8 mouse cellular contexts compared by ENCODE assay signal in the genomic region with DNA sequence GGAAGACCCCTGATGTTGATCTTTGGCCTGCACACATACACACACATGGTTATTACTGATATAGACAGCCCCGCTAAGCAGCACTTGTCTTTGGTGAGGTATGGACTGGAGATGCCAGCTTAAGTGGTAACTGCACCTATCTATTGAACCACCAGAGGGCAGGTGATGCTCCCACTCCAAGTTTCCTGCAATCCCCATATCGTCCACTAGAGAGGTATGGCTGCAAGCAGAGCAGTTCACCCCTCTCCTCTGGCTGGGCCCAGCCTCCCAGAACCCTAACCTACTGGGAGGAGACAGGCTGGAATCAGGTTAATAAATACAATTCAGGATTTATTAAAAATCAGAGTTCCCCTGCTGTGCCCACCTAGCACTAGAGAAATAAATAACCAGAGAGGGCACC. TPM values are rescaled to one million over a fixed set of nuclear protein-coding genes. Genes with fewer than 3 reads are reported as not detected.
DNase-seq lines count a peak whose midpoint lies in the region; ATAC-seq and TF ChIP-seq lines count a peak whose summit lies in the region.

No protein-coding gene starts in this region.

- H3K36me3 ChIP-seq in CH12.LX (replicated peaks in 1 of 2; ENCODE audit: control insufficient read depth in 1 of 2, insufficient read depth in 1 of 2, low read length in 1 of 2): peaks cover 70 to 84% of the 10 kb centered on the region in 2 experiments
- peaks cover 26% of the 10 kb centered on the region for H3K36me3 ChIP-seq in forebrain, embryonic 11.5 days (ENCODE audit: control insufficient read depth, insufficient read depth, low read length)
- peaks cover 82% of the 10 kb centered on the region for H3K36me3 ChIP-seq in neural tube, embryonic 13.5 days

- intact Hi-C loops in heart, postnatal 14 days (cut with DNase I): loop anchor here (1.0 kb wide), 1 partner anchor 18 kb away; no protein-coding TSS in a partner anchor

- no peak overlapping the region for H3K27ac ChIP-seq in CH12.LX (ENCODE audit: insufficient read depth, low read depth)
- no peak overlapping the region for H3K27ac ChIP-seq in forebrain, embryonic 11.5 days (ENCODE audit: low read depth, low read length)
- H3K27ac ChIP-seq in neural tube, embryonic 13.5 days (replicated peaks): no peak overlapping the region

- 0 out of 2 replicates have a peak, but pooled peaks have one; percentile 17 for ATAC-seq in forebrain, embryonic 11.5 days (replicated peaks; ENCODE audit: low FRiP score)
- 0 out of 2 replicates have a peak, but pooled peaks have one; percentile 13 for ATAC-seq in neural tube, embryonic 13.5 days (ENCODE audit: low read depth)

- in situ Hi-C loops in CH12.LX (cut with MboI; ENCODE audit: low pct_ligation_motif_present, low pct_unique_long_range_greater_than_20kb, low sequenced_read_pairs): no loop called here

- H3K9ac ChIP-seq in CH12.LX (ENCODE audit: insufficient read depth, low read depth): no peak overlapping the region
- no peak overlapping the region for H3K9ac ChIP-seq in forebrain, embryonic 11.5 days (ENCODE audit: low read length)
- no peak overlapping the region for H3K9ac ChIP-seq in neural tube, embryonic 13.5 days

- H3K79me2 ChIP-seq in CH12.LX (replicated peaks; ENCODE audit: control insufficient read depth, extremely low read depth, insufficient read depth, poor library complexity, severe bottlenecking): peaks cover 21% of the 10 kb centered on the region

- no peak overlapping the region for H3K4me2 ChIP-seq in CH12.LX (ENCODE audit: insufficient read depth, low read depth, poor library complexity, severe bottlenecking)
- H3K4me2 ChIP-seq in forebrain, embryonic 11.5 days (ENCODE audit: low read depth, low read length, severe bottlenecking): no peak overlapping the region
- H3K4me2 ChIP-seq in neural tube, embryonic 13.5 days: no peak overlapping the region

- WGBS in forebrain, embryonic 11.5 days: 23% methylated on average over 2 of the region's 2 CpGs
- 30% methylated on average over 2 of the region's 2 CpGs for WGBS in neural tube, embryonic 13.5 days

- peaks cover 20 to 44% of the 10 kb centered on the region in 2 experiments for H3K4me1 ChIP-seq in CH12.LX (ENCODE audit: control insufficient read depth in 1 of 2, insufficient read depth in 2 of 2)
- peaks cover 13% of the 10 kb centered on the region for H3K4me1 ChIP-seq in forebrain, embryonic 11.5 days (replicated peaks; ENCODE audit: control insufficient read depth, insufficient read depth, low read length)
- peaks cover 79% of the 10 kb centered on the region for H3K4me1 ChIP-seq in neural tube, embryonic 13.5 days (replicated peaks)

- peak; percentile 100 for TF ChIP-seq CTCF in CH12.LX (conservative IDR thresholded peaks at IDR 0.05 in 1 of 2, IDR thresholded peaks at IDR 0.05 in 1 of 2; ENCODE audit: low read depth in 2 of 2, low read length in 2 of 2)
- TF ChIP-seq CTCF in brain, embryonic 14.5 days (IDR thresholded peaks at IDR 0.05; ENCODE audit: borderline replicate concordance, extremely low read depth, insufficient read depth, insufficient read length): peak; percentile 92

- TF ChIP-seq POLR2A in CH12.LX (IDR thresholded peaks at IDR 0.05; ENCODE audit: low read depth, low read length): no peak; the same call in 1 of the 2 replicates
- TF ChIP-seq POLR2A in brain, embryonic 14.5 days (IDR thresholded peaks at IDR 0.05; ENCODE audit: borderline replicate concordance, extremely low read depth, insufficient read depth, insufficient read length, poor library complexity, severe bottlenecking): no peak

- H3K4me3 ChIP-seq in CH12.LX (replicated peaks in 1 of 3; ENCODE audit: low read depth in 2 of 3, low read length in 2 of 3, poor library complexity in 1 of 3): no peak overlapping the region
- no peak overlapping the region for H3K4me3 ChIP-seq in forebrain, embryonic 11.5 days (ENCODE audit: low read depth, low read length)
- H3K4me3 ChIP-seq in neural tube, embryonic 13.5 days: no peak overlapping the region

- H3K9me3 ChIP-seq in CH12.LX (replicated peaks; ENCODE audit: low read length): no peaks in the 10 kb centered on the region
- H3K9me3 ChIP-seq in forebrain, embryonic 11.5 days (ENCODE audit: control insufficient read depth, low read length): no peaks in the 10 kb centered on the region
- H3K9me3 ChIP-seq in neural tube, embryonic 13.5 days: no peaks in the 10 kb centered on the region

- no peak for TF ChIP-seq EP300 in CH12.LX (IDR thresholded peaks at IDR 0.05; ENCODE audit: low read length)

- DNase-seq in CH12.LX (ENCODE audit: extremely low read depth): peak; percentile 94
- DNase-seq in brain, embryonic 14.5 days (ENCODE audit: low read depth): peak; percentile 93
- DNase-seq in forebrain, embryonic 11.5 days (ENCODE audit: low spot score): peak; percentile 86
- peak; percentile 68 to 85 for DNase-seq in heart, postnatal 14 days
- DNase-seq in kidney, postnatal 25 days: peak; percentile 89 to 90
- DNase-seq in lung, adult 18-20 months: peak; percentile 77 to 86
- DNase-seq in thymus, adult 18-20 months: peak; percentile 61 to 68

- TF ChIP-seq RAD21 in CH12.LX (IDR thresholded peaks at IDR 0.05; ENCODE audit: low read depth, low read length): peak; percentile 93

- H3K27me3 ChIP-seq in CH12.LX (replicated peaks): no peaks in the 10 kb centered on the region
- no peaks in the 10 kb centered on the region for H3K27me3 ChIP-seq in forebrain, embryonic 11.5 days (ENCODE audit: control insufficient read depth, insufficient read depth, low read length)
- no peaks in the 10 kb centered on the region for H3K27me3 ChIP-seq in neural tube, embryonic 13.5 days

- dilution Hi-C loops in CH12.LX (cut with MboI; ENCODE audit: extremely low pct_ligation_motif_present, extremely low pct_unique_long_range_greater_than_20kb, low sequenced_read_pairs): no loop called here

TF ChIP-seq in CH12.LX, 34 proteins besides CTCF, POLR2A, EP300 and RAD21 (continues in another document):
- TF ChIP-seq JUN (IDR thresholded peaks at IDR 0.05; ENCODE audit: insufficient read depth, low read depth, low read length): no peak
- TF ChIP-seq GABPA (IDR thresholded peaks at IDR 0.05; ENCODE audit: insufficient replicate concordance, low read depth, low read length): no peak
- no peak for TF ChIP-seq MAFK (IDR thresholded peaks at IDR 0.05; ENCODE audit: insufficient replicate concordance, low read length)
- peak; percentile 87; the same call in 1 of the 2 replicates for TF ChIP-seq NELFE (IDR thresholded peaks at IDR 0.05; ENCODE audit: low read depth, low read length)
- peak; percentile 35; the same call in 1 of the 2 replicates for TF ChIP-seq ELF1 (IDR thresholded peaks at IDR 0.05; ENCODE audit: low read depth, low read length)
- TF ChIP-seq MAX (IDR thresholded peaks at IDR 0.05; ENCODE audit: low read length): no peak
- no peak for TF ChIP-seq USF1 (IDR thresholded peaks at IDR 0.05; ENCODE audit: low read depth, low read length)
- no peak; the same call in 1 of the 2 replicates for TF ChIP-seq POLR2AphosphoS2 (IDR thresholded peaks at IDR 0.05; ENCODE audit: low read depth, low read length)
- peak; percentile 91 for TF ChIP-seq ZC3H11A (IDR thresholded peaks at IDR 0.05; ENCODE audit: low read depth, low read length)
- peak; percentile 76 for TF ChIP-seq MYC (IDR thresholded peaks at IDR 0.05; ENCODE audit: low read depth, low read length)
- TF ChIP-seq TCF12 (IDR thresholded peaks at IDR 0.05; ENCODE audit: low read depth, low read length): peak; percentile 68
- peak; percentile 83 for TF ChIP-seq SIN3A (IDR thresholded peaks at IDR 0.05; ENCODE audit: low read length)

RNA-seq across cellular contexts. Expression of a gene that starts 6.3 kb away (rescaled TPM):
- total RNA-seq in CH12.LX (2012; rRNA removed): 47.9 and 55.9 TPM in 2 replicates
- 17.1 and 20.8 TPM in 2 replicates for total RNA-seq in CH12.LX (2014; rRNA removed)
- polyA plus RNA-seq in CH12.LX (2012; ENCODE audit: insufficient read length, low read depth): 52.9 and 68.7 TPM in 2 replicates
- polyA plus RNA-seq in brain, embryonic 14.5 days (2012; rRNA removed): 204 and 250 TPM in 2 replicates
- polyA plus RNA-seq in forebrain, embryonic 11.5 days (2014; fragmentation: Nextera tagmentation; extraction: Ambion mirVana): 77.7 and 79.6 TPM in 2 replicates
- 10 to 100 TPM; 10.3 to 11.2 TPM for total RNA-seq in heart, postnatal 14 days (2021)
- polyA plus RNA-seq in neural tube, embryonic 13.5 days (2015; fragmentation: Nextera tagmentation; extraction: Ambion mirVana): 128 and 131 TPM in 2 replicates

RNA-seq across cellular contexts. Expression of a gene that starts 17.4 kb away (rescaled TPM):
- total RNA-seq in CH12.LX (2012; rRNA removed) (6.7 and 7.4 TPM in 2 replicates), CH12.LX (2014; rRNA removed) (6.1 and 7.1 TPM in 2 replicates)
- 8.3 and 9.9 TPM in 2 replicates for polyA plus RNA-seq in CH12.LX (2012; ENCODE audit: insufficient read length, low read depth)
- polyA plus RNA-seq in brain, embryonic 14.5 days (2012; rRNA removed): 8.1 and 13.8 TPM in 2 replicates
- polyA plus RNA-seq in forebrain, embryonic 11.5 days (2014; fragmentation: Nextera tagmentation; extraction: Ambion mirVana): 7.6 and 9.6 TPM in 2 replicates
- total RNA-seq in heart, postnatal 14 days (2021): 1 to 10 TPM; 4.8 to 6.2 TPM
- 8.2 and 8.3 TPM in 2 replicates for polyA plus RNA-seq in neural tube, embryonic 13.5 days (2015; fragmentation: Nextera tagmentation; extraction: Ambion mirVana)

RNA-seq across cellular contexts. Expression of a gene that starts 17.4 kb away (rescaled TPM):
- total RNA-seq in CH12.LX (2012; rRNA removed): 16.4 and 20.3 TPM in 2 replicates
- total RNA-seq in CH12.LX (2014; rRNA removed): 18.2 and 20.3 TPM in 2 replicates
- polyA plus RNA-seq in CH12.LX (2012; ENCODE audit: insufficient read length, low read depth): 15.6 and 19.1 TPM in 2 replicates
- 13.1 and 15.4 TPM in 2 replicates for polyA plus RNA-seq in brain, embryonic 14.5 days (2012; rRNA removed)
- polyA plus RNA-seq in forebrain, embryonic 11.5 days (2014; fragmentation: Nextera tagmentation; extraction: Ambion mirVana): 7.1 and 9.9 TPM in 2 replicates
- 1 to 10 TPM; 6.5 to 7.6 TPM for total RNA-seq in heart, postnatal 14 days (2021)
- 10.2 and 11.1 TPM in 2 replicates for polyA plus RNA-seq in neural tube, embryonic 13.5 days (2015; fragmentation: Nextera tagmentation; extraction: Ambion mirVana)

RNA-seq across cellular contexts. Expression of a gene that starts 24.3 kb away (rescaled TPM):
- total RNA-seq in CH12.LX (2012; rRNA removed): 3,714 and 3,939 TPM in 2 replicates
- total RNA-seq in CH12.LX (2014; rRNA removed): 3,235 and 3,361 TPM in 2 replicates
- 2,992 and 3,119 TPM in 2 replicates for polyA plus RNA-seq in CH12.LX (2012; ENCODE audit: insufficient read length, low read depth)
- 1,462 and 1,587 TPM in 2 replicates for polyA plus RNA-seq in brain, embryonic 14.5 days (2012; rRNA removed)
- polyA plus RNA-seq in forebrain, embryonic 11.5 days (2014; fragmentation: Nextera tagmentation; extraction: Ambion mirVana): 1,094 and 1,161 TPM in 2 replicates
- 100 to 1,000 TPM; 776 to 812 TPM for total RNA-seq in heart, postnatal 14 days (2021)
- polyA plus RNA-seq in neural tube, embryonic 13.5 days (2015; fragmentation: Nextera tagmentation; extraction: Ambion mirVana): 930 and 991 TPM in 2 replicates

RNA-seq across cellular contexts. Expression of a gene that starts 29.1 kb away (rescaled TPM):
- total RNA-seq in CH12.LX (2012; rRNA removed): 0.17 and 0.25 TPM in 2 replicates
- 0.50 TPM in 1 of 2 replicates, not detected in the other for total RNA-seq in CH12.LX (2014; rRNA removed)
- polyA plus RNA-seq in CH12.LX (2012; ENCODE audit: insufficient read length, low read depth): 0.49 and 1.4 TPM in 2 replicates
- 67.6 and 98.9 TPM in 2 replicates for polyA plus RNA-seq in brain, embryonic 14.5 days (2012; rRNA removed)
- polyA plus RNA-seq in forebrain, embryonic 11.5 days (2014; fragmentation: Nextera tagmentation; extraction: Ambion mirVana): 54.7 and 58.8 TPM in 2 replicates
- 10 to 100 TPM; 14.2 to 17.8 TPM for total RNA-seq in heart, postnatal 14 days (2021)
- polyA plus RNA-seq in neural tube, embryonic 13.5 days (2015; fragmentation: Nextera tagmentation; extraction: Ambion mirVana): 58.8 and 60.3 TPM in 2 replicates
